Mouse (Mus musculus) C2C12 (cell line): Measurements from ENCODE around the gene Ifrd1.

Source experiments
- CEBPB ChIP-seq: IDR thresholded peaks from one replicate; pipeline ENCODE4 v1.6.1; 2011; ENCODE audit warnings: low read depth, mild to moderate bottlenecking, control low read depth, moderate library complexity
- CTCF ChIP-seq: IDR thresholded peaks from one replicate; pipeline ENCODE4 v1.5.1; 2011; ENCODE audit not compliant: control insufficient read depth, insufficient read depth, insufficient read length
- FOSL1 ChIP-seq: IDR thresholded peaks from one replicate; pipeline ENCODE4 v1.8.0; 2011; ENCODE audit warnings: mild to moderate bottlenecking, low read length; ENCODE audit not compliant: poor library complexity, insufficient read depth, severe bottlenecking
- MAX ChIP-seq: IDR thresholded peaks from one replicate; pipeline ENCODE4 v1.6.1; 2011; ENCODE audit warnings: mild to moderate bottlenecking, control low read depth
- MYOD1 ChIP-seq: IDR thresholded peaks from one replicate; pipeline ENCODE4 v1.6.1; 2011; ENCODE audit warnings: low read depth; ENCODE audit not compliant: control insufficient read depth, insufficient read length
- MYOG ChIP-seq: IDR thresholded peaks from one replicate; pipeline ENCODE4 v1.6.1; 2011; ENCODE audit not compliant: control insufficient read depth, insufficient read length; ENCODE audit errors: extremely low read depth
- USF1 ChIP-seq: IDR thresholded peaks from one replicate; pipeline ENCODE4 v1.6.1; 2011; ENCODE audit warnings: low read depth, mild to moderate bottlenecking, control low read depth, moderate library complexity

DNA sequence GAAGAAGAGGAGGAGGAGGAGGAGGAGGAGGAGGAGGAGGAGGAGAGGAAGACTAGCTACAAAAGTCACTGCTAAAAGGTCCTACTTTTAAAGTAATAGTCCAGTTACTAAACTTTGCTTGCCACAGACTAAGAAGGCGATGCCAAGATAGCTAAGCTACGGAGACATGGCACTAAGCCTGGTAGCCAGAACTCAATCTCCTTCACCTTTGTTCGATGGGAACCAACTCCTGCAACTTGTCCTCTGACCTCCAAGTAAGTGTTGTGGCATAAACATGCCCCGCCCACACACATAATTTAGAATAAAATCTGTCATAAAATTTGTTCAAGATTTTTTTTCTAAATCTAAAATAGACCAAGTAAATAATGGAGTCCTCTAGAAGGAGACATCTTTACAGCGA, 50.3 kb downstream of the Ifrd1 start:
- TF ChIP-seq CTCF, result no peak
- no peak for TF ChIP-seq CEBPB
- TF ChIP-seq MYOG, result no peak
- TF ChIP-seq MAX, result no peak
- no peak for TF ChIP-seq USF1
- no peak for TF ChIP-seq MYOD1
- no peak for TF ChIP-seq FOSL1
